Mouse (Mus musculus) testis, postnatal 10 days (tissue): ENCODE measurements around the gene Ncapd3.

Experiments used
- DNase-seq: peaks from one replicate; pipeline ENCODE4 v3.0.0; 2021; ENCODE audit warnings: low spot score

Gene Ncapd3

GRCm38 (mm10) chr9:27043892-27044291 is 13.9 kb downstream of the Ncapd3 start:
- no peak for DNase-seq

GRCm38 (mm10) chr9:27049492-27049891 is 19.5 kb downstream of the Ncapd3 start:
- DNase-seq: no peak

- DNase-seq: no peak
These were observed 28.4 kb downstream of the Ncapd3 start for GRCm38 (mm10) chr9:27058341-27058740.

- no peak for DNase-seq
These were observed 40.9 kb downstream of the Ncapd3 start for GRCm38 (mm10) chr9:27070895-27071294.

- DNase-seq: no peak
These were observed 44.7 kb downstream of the Ncapd3 start for GRCm38 (mm10) chr9:27074677-27075076.

- no peak for DNase-seq
These were observed 45.8 kb downstream of the Ncapd3 start for GRCm38 (mm10) chr9:27075812-27076211.

GRCm38 (mm10) chr9:27086256-27086655 is 56.3 kb downstream of the Ncapd3 start:
- no peak for DNase-seq

GRCm38 (mm10) chr9:27087402-27087801 is 57.4 kb downstream of the Ncapd3 start:
- DNase-seq: no peak

- no peak for DNase-seq
These were observed 60.2 kb downstream of the Ncapd3 start for GRCm38 (mm10) chr9:27090134-27090533.

GRCm38 (mm10) chr9:27090801-27091775 is 61.1 kb downstream of the Ncapd3 start:
- no peak for DNase-seq

- DNase-seq: no peak
These were observed 62.9 kb downstream of the Ncapd3 start for GRCm38 (mm10) chr9:27092916-27093315.

- DNase-seq: no peak
These were observed 68.1 kb downstream of the Ncapd3 start for GRCm38 (mm10) chr9:27098092-27098491.

- no peak for DNase-seq
These were observed 68.6 kb downstream of the Ncapd3 start for GRCm38 (mm10) chr9:27098557-27098956.

GRCm38 (mm10) chr9:27099474-27099873 is 69.5 kb downstream of the Ncapd3 start:
- no peak for DNase-seq

- DNase-seq: no peak
These were observed 71.5 kb downstream of the Ncapd3 start for GRCm38 (mm10) chr9:27101466-27101865.

GRCm38 (mm10) chr9:27106081-27106480 is 76.1 kb downstream of the Ncapd3 start:
- DNase-seq: peak; percentile 56

GRCm38 (mm10) chr9:27108451-27108850 is 78.5 kb downstream of the Ncapd3 start:
- no peak for DNase-seq

- no peak for DNase-seq
These were observed 79.8 kb downstream of the Ncapd3 start for GRCm38 (mm10) chr9:27109533-27110514.

- no peak for DNase-seq
These were observed 80.7 kb downstream of the Ncapd3 start for GRCm38 (mm10) chr9:27110681-27111080.

- no peak for DNase-seq
These were observed 81.8 kb downstream of the Ncapd3 start for GRCm38 (mm10) chr9:27111756-27112155.

- DNase-seq: no peak
These were observed 91.3 kb downstream of the Ncapd3 start for GRCm38 (mm10) chr9:27121254-27121653.

GRCm38 (mm10) chr9:27122076-27122475 is 92.1 kb downstream of the Ncapd3 start:
- no peak for DNase-seq
